Mouse (Mus musculus) olfactory bulb, adult 2 months (tissue): ENCODE data around the gene Sltm.

Experiments used
- CTCF ChIP-seq: fragments of 200-500 bp; IDR thresholded peaks from 2 replicates; pipeline ENCODE4 v1.5.1; 2012; ENCODE audit warnings: low read depth, mild to moderate bottlenecking, low read length, moderate library complexity; ENCODE audit not compliant: insufficient read depth
- POLR2A ChIP-seq: fragments of 200-500 bp; IDR thresholded peaks from 2 replicates; pipeline ENCODE4 v1.6.1; 2012; ENCODE audit warnings: mild to moderate bottlenecking, low read depth, low read length, moderate library complexity; ENCODE audit not compliant: insufficient read depth

GRCm38 (mm10) chr9:70551524-70551923 lies 9.0 kb downstream of the Sltm start:
- TF ChIP-seq CTCF (no peak), POLR2A (no peak)
